Mouse (Mus musculus) cerebellum, adult 2 months (tissue): ENCODE measurements around the gene Cd276.

Source experiments
- CTCF ChIP-seq: fragments of 200-500 bp; IDR thresholded peaks from 2 replicates; pipeline ENCODE4 v1.5.1; 2011; ENCODE audit warnings: low read depth, mild to moderate bottlenecking, control low read depth, low read length, moderate library complexity, borderline replicate concordance; ENCODE audit not compliant: insufficient read depth
- POLR2A ChIP-seq: fragments of 200-500 bp; IDR thresholded peaks from 2 replicates; pipeline ENCODE4 v1.6.1; 2011; ENCODE audit warnings: low read length, control low read depth, borderline replicate concordance; ENCODE audit not compliant: insufficient read depth

DNA sequence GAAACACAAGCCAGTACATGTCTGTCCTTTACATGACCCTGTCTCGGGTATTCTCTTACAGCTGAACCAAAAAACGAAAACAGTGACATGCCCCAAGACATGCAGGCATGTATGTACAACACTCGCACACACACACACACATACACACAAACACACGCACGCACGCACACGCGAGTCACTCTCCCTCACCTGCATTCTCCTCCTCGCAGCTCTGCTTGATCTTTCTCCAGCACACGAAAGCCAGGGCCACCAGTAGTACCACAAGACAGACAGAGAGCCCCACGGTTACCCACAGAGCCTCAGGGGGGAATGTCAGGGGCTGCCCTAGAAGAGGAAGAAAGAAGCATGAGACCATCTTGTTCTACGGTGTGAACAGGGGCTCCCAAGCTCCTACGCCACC, 24.8 kb downstream of the Cd276 start:
- TF ChIP-seq CTCF (no peak), POLR2A (no peak)
